Mouse (Mus musculus) hindlimb bud, embryonic 11.5 days (tissue): ENCODE results near the gene Marc2.
A peak's percentile ranks its signal among the peaks of the same experiment; 100 is the strongest.

Source experiments
- DNase-seq: peaks from one replicate; pipeline ENCODE4 v3.0.0-alpha.2; 2012; ENCODE audit warnings: low read depth, low spot score; ENCODE audit errors: extremely low spot score

Marc2 gene

GRCm38 (mm10) chr1:184857216-184857615 lies 11.0 kb upstream of the Marc2 start:
- DNase-seq: no peak

GRCm38 (mm10) chr1:184853922-184854321 lies 7.7 kb upstream of the Marc2 start:
- no peak for DNase-seq

- no peak for DNase-seq
These were observed 7.1 kb upstream of the Marc2 start for GRCm38 (mm10) chr1:184853339-184853738.

- peak; percentile 60 for DNase-seq
These were observed 5.7 kb upstream of the Marc2 start for GRCm38 (mm10) chr1:184851741-184852618.

- DNase-seq: no peak
These were observed 4.9 kb upstream of the Marc2 start for GRCm38 (mm10) chr1:184851166-184851565.

GRCm38 (mm10) chr1:184846973-184847372 lies 722 bp upstream of the Marc2 start:
- no peak for DNase-seq

- peak; percentile 50 for DNase-seq
These were observed 860 bp downstream of the Marc2 start for GRCm38 (mm10) chr1:184845111-184846071.

- DNase-seq: no peak
These were observed 1.8 kb downstream of the Marc2 start for GRCm38 (mm10) chr1:184844326-184845066.

- no peak for DNase-seq
These were observed 8.6 kb downstream of the Marc2 start for GRCm38 (mm10) chr1:184837649-184838048.

GRCm38 (mm10) chr1:184836350-184836749 lies 9.9 kb downstream of the Marc2 start:
- no peak for DNase-seq

GRCm38 (mm10) chr1:184833499-184833898 lies 12.8 kb downstream of the Marc2 start:
- no peak for DNase-seq

GRCm38 (mm10) chr1:184832211-184832610 lies 14.0 kb downstream of the Marc2 start:
- no peak for DNase-seq

- DNase-seq: no peak
These were observed 16.4 kb downstream of the Marc2 start for GRCm38 (mm10) chr1:184829897-184830296.

GRCm38 (mm10) chr1:184827175-184827701 lies 19.0 kb downstream of the Marc2 start:
- DNase-seq: no peak

- DNase-seq: no peak
These were observed 21.2 kb downstream of the Marc2 start for GRCm38 (mm10) chr1:184825093-184825492.

GRCm38 (mm10) chr1:184824439-184824851 lies 21.8 kb downstream of the Marc2 start:
- DNase-seq: peak; percentile 63

- DNase-seq: no peak
These were observed 23.6 kb downstream of the Marc2 start for GRCm38 (mm10) chr1:184822678-184823077.

- DNase-seq: no peak
These were observed 28.5 kb downstream of the Marc2 start for GRCm38 (mm10) chr1:184817768-184818167.

- DNase-seq: no peak
These were observed 34.5 kb downstream of the Marc2 start for GRCm38 (mm10) chr1:184811716-184812250.
